Mouse (Mus musculus) C2C12 (cell line): ENCODE measurements around the gene Dhx37. TPM values are rescaled to one million over a fixed set of nuclear protein-coding genes. Genes with fewer than 3 reads are reported as not detected.
A peak's percentile ranks its signal among the peaks of the same experiment; 100 is the strongest.
"Not testable (repeated sequence)": the region's sequence is repeated elsewhere in the genome, so short reads cannot be mapped to it uniquely, and the experiment has no call there.

ENCODE experiments used
- H3K27me3 ChIP-seq: one replicate; pipeline ENCODE4 v1.6.1; 2011; ENCODE audit not compliant: control insufficient read depth, insufficient read depth, insufficient read length
- H3K36me3 ChIP-seq: one replicate; pipeline ENCODE4 v1.6.1; 2011; ENCODE audit not compliant: control insufficient read depth, insufficient read depth
- H3K4me3 ChIP-seq: one replicate; pipeline ENCODE4 v1.5.1; 2011; ENCODE audit warnings: mild to moderate bottlenecking, control low read depth; ENCODE audit not compliant: poor library complexity, insufficient read depth, severe bottlenecking
- H3K79me2 ChIP-seq: one replicate; pipeline ENCODE4 v1.6.1; 2011; ENCODE audit not compliant: control insufficient read depth, insufficient read depth
- H3K79me3 ChIP-seq: one replicate; pipeline ENCODE4 v1.6.1; 2011; ENCODE audit warnings: low read depth, control low read depth
- H3ac ChIP-seq: one replicate; pipeline ENCODE3; 2011; ENCODE audit warnings: low read depth; ENCODE audit not compliant: control insufficient read depth, insufficient read length
- CEBPB ChIP-seq: IDR thresholded peaks from one replicate; pipeline ENCODE4 v1.6.1; 2011; ENCODE audit warnings: low read depth, mild to moderate bottlenecking, control low read depth, moderate library complexity
- CTCF ChIP-seq: IDR thresholded peaks from one replicate; pipeline ENCODE4 v1.5.1; 2011; ENCODE audit not compliant: control insufficient read depth, insufficient read depth, insufficient read length
- FOSL1 ChIP-seq: IDR thresholded peaks from one replicate; pipeline ENCODE4 v1.8.0; 2011; ENCODE audit warnings: mild to moderate bottlenecking, low read length; ENCODE audit not compliant: poor library complexity, insufficient read depth, severe bottlenecking
- MAX ChIP-seq: IDR thresholded peaks from one replicate; pipeline ENCODE4 v1.6.1; 2011; ENCODE audit warnings: mild to moderate bottlenecking, control low read depth
- MYOD1 ChIP-seq: IDR thresholded peaks from one replicate; pipeline ENCODE4 v1.6.1; 2011; ENCODE audit warnings: low read depth; ENCODE audit not compliant: control insufficient read depth, insufficient read length
- MYOG ChIP-seq: IDR thresholded peaks from one replicate; pipeline ENCODE4 v1.6.1; 2011; ENCODE audit not compliant: control insufficient read depth, insufficient read length; ENCODE audit errors: extremely low read depth
- USF1 ChIP-seq: IDR thresholded peaks from one replicate; pipeline ENCODE4 v1.6.1; 2011; ENCODE audit warnings: low read depth, mild to moderate bottlenecking, control low read depth, moderate library complexity
- polyA plus RNA-seq: library from polyadenylated mRNA; unstranded; fragments of >200 nt; fragmentation: generic; extraction: Trizol; gene quantifications from one replicate; pipeline ENCODE4 v1.2.1, GENCODE M21; 2012; ENCODE audit warnings: missing spikeins

Dhx37 gene
- polyA plus RNA-seq, 1 experiment = 25.2 TPM

GRCm38 (mm10) chr5:125400903-125401302 is 33.0 kb downstream of the Dhx37 start:
- no peak for TF ChIP-seq MAX
- no peak for TF ChIP-seq CTCF
- no peak for TF ChIP-seq MYOG
- no peak for TF ChIP-seq CEBPB
- no peak for TF ChIP-seq MYOD1
- TF ChIP-seq USF1 = no peak
- TF ChIP-seq FOSL1 = no peak
- Histone ChIP-seq H3ac (no peak overlapping the region), H3K4me3 (no peak overlapping the region), H3K79me3 (no peaks in the 10 kb centered on the region), H3K27me3 (no peaks in the 10 kb centered on the region), H3K79me2 (no peaks in the 10 kb centered on the region), H3K36me3 (no peaks in the 10 kb centered on the region)

GRCm38 (mm10) chr5:125395008-125395407 is 38.9 kb downstream of the Dhx37 start:
- Histone ChIP-seq H3K79me3 (peaks cover 2% of the 10 kb centered on the region), H3K27me3 (no peaks in the 10 kb centered on the region), H3K4me3 (no peak overlapping the region), H3ac (no peak overlapping the region), H3K79me2 (peaks cover 11% of the 10 kb centered on the region), H3K36me3 (no peaks in the 10 kb centered on the region)
- TF ChIP-seq MYOG (no peak), CEBPB (no peak), USF1 (peak; percentile 80), FOSL1 (no peak)

GRCm38 (mm10) chr5:125393622-125394603 is 40.0 kb downstream of the Dhx37 start:
- Histone ChIP-seq H3K79me2 (peaks cover 19% of the 10 kb centered on the region), H3K4me3 (peak overlapping the region; percentile 21), H3K27me3 (no peaks in the 10 kb centered on the region), H3K36me3 (peaks cover 2% of the 10 kb centered on the region), H3K79me3 (peaks cover 8% of the 10 kb centered on the region), H3ac (peak overlapping the region; percentile 41)
- TF ChIP-seq MAX (peak; percentile 53), MYOD1 (no peak), CEBPB (no peak), MYOG (no peak), USF1 (peak; percentile 2), FOSL1 (no peak)

DNA sequence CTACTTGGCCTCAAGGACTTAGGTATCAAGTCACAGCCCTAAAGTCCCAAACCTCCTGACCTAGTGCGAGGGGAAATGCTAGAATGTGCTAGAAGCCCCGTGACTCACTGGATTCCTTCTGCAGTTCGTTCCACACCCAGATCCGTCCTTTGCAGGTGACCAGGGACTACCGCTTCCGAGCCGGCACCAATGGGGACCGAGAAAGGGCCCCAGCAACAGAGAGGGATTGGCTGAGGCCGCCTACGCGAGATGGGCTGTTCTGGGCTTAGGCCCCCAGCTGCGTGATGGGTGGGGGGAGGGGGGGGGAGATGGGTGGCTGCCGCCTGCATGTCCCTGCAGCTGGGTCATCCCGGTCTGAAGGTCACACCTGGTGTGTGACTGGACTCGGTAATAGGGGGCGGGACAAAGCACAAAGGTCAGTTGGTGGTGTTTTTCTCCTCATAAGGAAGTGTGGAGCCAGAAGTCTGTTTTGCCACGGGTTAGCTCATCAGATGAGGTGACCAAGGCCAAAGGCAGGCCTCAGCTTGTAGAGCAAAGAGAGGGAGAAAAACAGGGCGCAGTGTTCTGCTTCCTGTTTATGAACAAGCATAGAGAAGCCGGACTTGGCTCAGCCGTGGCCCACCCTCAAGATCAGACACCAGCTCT is 40.8 kb downstream of the Dhx37 start:
- H3K79me2 ChIP-seq = peaks cover 27% of the 10 kb centered on the region
- H3ac ChIP-seq = peak overlapping the region; percentile 29
- H3K79me3 ChIP-seq = peaks cover 16% of the 10 kb centered on the region
- peaks cover 10% of the 10 kb centered on the region for H3K36me3 ChIP-seq
- no peak overlapping the region for H3K4me3 ChIP-seq
- H3K27me3 ChIP-seq = no peaks in the 10 kb centered on the region
- TF ChIP-seq CEBPB (no peak), CTCF (no peak), MAX (peak; percentile 18), MYOD1 (peak; percentile 73), MYOG (no peak), USF1 (peak; percentile 40), FOSL1 (peak; percentile 41)

GRCm38 (mm10) chr5:125392618-125392976 is 41.3 kb downstream of the Dhx37 start:
- H3K36me3 ChIP-seq = peaks cover 12% of the 10 kb centered on the region
- H3ac ChIP-seq = no peak overlapping the region
- H3K4me3 ChIP-seq = no peak overlapping the region
- no peaks in the 10 kb centered on the region for H3K27me3 ChIP-seq
- H3K79me3 ChIP-seq = peaks cover 17% of the 10 kb centered on the region
- peaks cover 30% of the 10 kb centered on the region for H3K79me2 ChIP-seq
- TF ChIP-seq MYOG (no peak), CEBPB (no peak), MAX (no peak), CTCF (no peak), FOSL1 (no peak)

DNA sequence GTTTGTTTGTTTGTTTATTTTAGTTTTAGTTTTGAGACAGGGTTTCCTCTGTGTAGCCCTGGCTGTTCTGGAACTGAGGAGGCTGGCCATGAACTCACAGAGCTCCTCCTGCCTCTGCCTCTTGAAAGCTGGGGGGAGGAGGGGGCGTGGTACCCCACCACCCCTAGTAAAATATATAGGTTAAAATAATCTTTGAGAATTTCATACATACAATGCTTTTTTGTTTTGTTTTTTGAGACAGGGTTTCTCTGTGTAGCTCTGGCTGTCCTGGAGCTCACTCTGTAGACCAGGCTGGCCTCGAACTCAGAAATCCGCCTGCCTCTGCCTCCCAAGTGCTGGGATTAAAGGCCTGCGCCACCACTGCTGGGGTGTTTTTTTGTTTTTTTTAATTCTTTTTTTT is 41.7 kb downstream of the Dhx37 start:
- not testable (repeated sequence) for H3ac ChIP-seq, H3K27me3 ChIP-seq
- peaks cover 12% of the 10 kb centered on the region for H3K36me3 ChIP-seq
- peak overlapping the region; percentile 11 for H3K4me3 ChIP-seq
- H3K79me3 ChIP-seq = peaks cover 17% of the 10 kb centered on the region
- H3K79me2 ChIP-seq = peaks cover 30% of the 10 kb centered on the region
